Mouse (Mus musculus) neural tube, embryonic 14.5 days (tissue): ENCODE measurements around the gene Supt16. TPM values are rescaled to one million over a fixed set of nuclear protein-coding genes. Genes with fewer than 3 reads are reported as not detected.

Source experiments
- ATAC-seq: fragments of 200-750 bp; cut with Nextera tagmentation; 2 replicates; pipeline ENCODE4 v1.8.0; 2017; ENCODE audit warnings: low read depth, mild to moderate bottlenecking, moderate TSS enrichment, moderate library complexity
- H3K27ac ChIP-seq: fragments of 300-500 bp; sonication (generic); 2 replicates; pipeline ENCODE4 v1.5.1; 2014; ENCODE audit warnings: low read depth, mild to moderate bottlenecking, control low read depth, low read length, moderate library complexity, mixed read lengths
- H3K27me3 ChIP-seq: fragments of 300-500 bp; sonication (generic); 2 replicates; pipeline ENCODE4 v1.6.1; 2014; ENCODE audit warnings: low read length; ENCODE audit not compliant: control insufficient read depth, insufficient read depth
- H3K36me3 ChIP-seq: fragments of 300-500 bp; sonication (generic); 2 replicates; pipeline ENCODE4 v1.6.1; 2014; ENCODE audit warnings: low read length, mixed read lengths; ENCODE audit not compliant: control insufficient read depth, insufficient read depth
- H3K4me1 ChIP-seq: fragments of 300-500 bp; sonication (generic); 2 replicates; pipeline ENCODE4 v1.6.1; 2014; ENCODE audit warnings: low read length; ENCODE audit not compliant: control insufficient read depth, insufficient read depth
- H3K4me2 ChIP-seq: fragments of 300-500 bp; sonication (generic); 2 replicates; pipeline ENCODE4 v1.6.1; 2014; ENCODE audit warnings: mild to moderate bottlenecking, low read depth, low read length, control low read depth
- H3K4me3 ChIP-seq: fragments of 300-500 bp; sonication (generic); 2 replicates; pipeline ENCODE4 v1.5.1; 2014; ENCODE audit warnings: low read depth, low read length, control low read depth, mixed read lengths
- H3K9ac ChIP-seq: fragments of 300-500 bp; sonication (generic); replicated peaks from 2 replicates; pipeline ENCODE4 v1.6.1; 2014; ENCODE audit warnings: low read depth, mild to moderate bottlenecking, control low read depth, low read length, mixed read lengths
- H3K9me3 ChIP-seq: fragments of 300-500 bp; sonication (generic); 2 replicates; pipeline ENCODE4 v1.6.1; 2016; ENCODE audit warnings: low read length; ENCODE audit not compliant: control insufficient read depth
- WGBS: fragments of 180-500 bp; shearing (Covaris S2); extraction: QIAGEN DNeasy Blood & Tissue Kit; methylation state at CpG from one replicate; pipeline ENCODE4 v1.1.7; 2014; 5-methylcytosine and 5-hydroxymethylcytosine counted together
- polyA plus RNA-seq: library from polyadenylated mRNA; unstranded; fragments of >200 nt; fragmentation: Nextera tagmentation; extraction: Ambion mirVana; gene quantifications from 2 replicates; pipeline ENCODE4 v1.2.1, GENCODE M21; 2014

Gene Supt16
- polyA plus RNA-seq, 1 experiment from 2014 or later: 61.4 TPM

- Histone ChIP-seq H3K4me1 (no peaks in the 10 kb centered on the region), H3K9me3 (no peaks in the 10 kb centered on the region), H3K4me3 (no peak overlapping the region), H3K4me2 (no peak overlapping the region), H3K27me3 (no peaks in the 10 kb centered on the region), H3K9ac (no peak overlapping the region), H3K27ac (no peak overlapping the region), H3K36me3 (peaks cover 12% of the 10 kb centered on the region; the same call in 1 of the 2 replicates)
- 83% methylated on average over 2 of the region's 2 CpGs for WGBS
- no peak for ATAC-seq
Observed at GRCm38 (mm10) chr14:52155008-52155407, 42.2 kb downstream of the Supt16 start.

DNA sequence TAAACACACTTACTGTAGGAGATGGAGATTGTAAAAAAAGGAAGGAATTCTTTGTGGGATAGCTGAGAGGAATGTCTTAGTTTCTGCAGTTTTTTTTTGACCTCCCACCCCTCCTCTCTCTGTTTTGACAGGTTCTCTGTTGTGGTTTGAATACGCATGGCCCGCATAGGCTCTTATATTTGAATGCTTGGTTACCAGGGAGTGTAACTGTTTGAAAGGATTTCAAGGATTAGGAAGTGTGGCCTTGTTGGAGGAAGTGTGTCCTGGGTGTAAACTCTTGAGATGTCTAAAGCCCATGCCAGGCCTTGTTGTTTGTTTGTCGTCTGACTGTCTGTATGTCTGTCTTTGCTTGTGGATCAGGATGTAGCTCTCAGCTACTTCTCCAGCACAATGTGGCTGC is 44.6 kb downstream of the Supt16 start:
- no peak overlapping the region for H3K27ac ChIP-seq
- H3K27me3 ChIP-seq: no peaks in the 10 kb centered on the region
- no peaks in the 10 kb centered on the region for H3K36me3 ChIP-seq
- no peak overlapping the region for H3K9ac ChIP-seq
- H3K4me1 ChIP-seq: no peaks in the 10 kb centered on the region
- no peak for ATAC-seq
- no peak overlapping the region for H3K4me3 ChIP-seq
- no peaks in the 10 kb centered on the region for H3K9me3 ChIP-seq
- no peak overlapping the region for H3K4me2 ChIP-seq
- WGBS: 43% methylated on average over 3 of the region's 3 CpGs

GRCm38 (mm10) chr14:52152179-52152578 is 45.0 kb downstream of the Supt16 start:
- no peak overlapping the region for H3K4me3 ChIP-seq
- no peak overlapping the region for H3K4me2 ChIP-seq
- no peaks in the 10 kb centered on the region for H3K27me3 ChIP-seq
- no peaks in the 10 kb centered on the region for H3K36me3 ChIP-seq
- H3K27ac ChIP-seq: no peak overlapping the region
- ATAC-seq: no peak
- H3K9me3 ChIP-seq: no peaks in the 10 kb centered on the region
- no peaks in the 10 kb centered on the region for H3K4me1 ChIP-seq
- 33% methylated on average over 7 of the region's 7 CpGs for WGBS
- H3K9ac ChIP-seq: no peak overlapping the region

GRCm38 (mm10) chr14:52149888-52150287 is 47.3 kb downstream of the Supt16 start:
- Histone ChIP-seq H3K4me2 (no peak overlapping the region), H3K36me3 (no peaks in the 10 kb centered on the region), H3K4me3 (no peak overlapping the region), H3K9ac (no peak overlapping the region), H3K9me3 (no peaks in the 10 kb centered on the region), H3K27ac (no peak overlapping the region), H3K4me1 (no peaks in the 10 kb centered on the region), H3K27me3 (no peaks in the 10 kb centered on the region)
- 53% methylated on average over 4 of the region's 4 CpGs for WGBS
- ATAC-seq: no peak

GRCm38 (mm10) chr14:52146540-52146939 is 50.7 kb downstream of the Supt16 start:
- H3K36me3 ChIP-seq: no peaks in the 10 kb centered on the region
- H3K27me3 ChIP-seq: no peaks in the 10 kb centered on the region
- no peak overlapping the region for H3K9ac ChIP-seq
- no peaks in the 10 kb centered on the region for H3K4me1 ChIP-seq
- H3K9me3 ChIP-seq: no peaks in the 10 kb centered on the region
- H3K4me3 ChIP-seq: no peak overlapping the region
- H3K27ac ChIP-seq: no peak overlapping the region
- ATAC-seq: no peak
- H3K4me2 ChIP-seq: no peak overlapping the region
- 70% methylated on average over 4 of the region's 4 CpGs for WGBS

- ATAC-seq: no peak
- 79% methylated on average over 4 of the region's 4 CpGs for WGBS
- H3K4me2 ChIP-seq: no peak overlapping the region
Observed at GRCm38 (mm10) chr14:52144165-52144564, 53.1 kb downstream of the Supt16 start.

GRCm38 (mm10) chr14:52141445-52142127 is 55.6 kb downstream of the Supt16 start:
- no peak for ATAC-seq
- Histone ChIP-seq H3K9ac (no peak overlapping the region), H3K4me3 (no peak overlapping the region), H3K9me3 (no peaks in the 10 kb centered on the region), H3K27me3 (no peaks in the 10 kb centered on the region), H3K36me3 (no peaks in the 10 kb centered on the region), H3K4me2 (no peak overlapping the region), H3K27ac (no peak overlapping the region), H3K4me1 (no peaks in the 10 kb centered on the region)
- WGBS: 75% methylated on average over 16 of the region's 16 CpGs

More at GRCm38 (mm10) chr14:52144165-52144564, 53.1 kb downstream of the Supt16 start:
- no peaks in the 10 kb centered on the region for H3K36me3 ChIP-seq
- H3K27ac ChIP-seq: no peak overlapping the region
- no peak overlapping the region for H3K9ac ChIP-seq
- no peak overlapping the region for H3K4me3 ChIP-seq
- H3K4me1 ChIP-seq: no peaks in the 10 kb centered on the region
- no peaks in the 10 kb centered on the region for H3K27me3 ChIP-seq
- H3K9me3 ChIP-seq: no peaks in the 10 kb centered on the region

- WGBS: 52% methylated on average over 19 of the region's 19 CpGs
- Histone ChIP-seq H3K9me3 (no peaks in the 10 kb centered on the region), H3K9ac (no peak overlapping the region), H3K27me3 (no peaks in the 10 kb centered on the region), H3K27ac (no peak overlapping the region), H3K4me2 (no peak overlapping the region), H3K4me3 (no peak overlapping the region), H3K4me1 (no peaks in the 10 kb centered on the region), H3K36me3 (no peaks in the 10 kb centered on the region)
- ATAC-seq: no peak
Observed at GRCm38 (mm10) chr14:52140577-52141444, 56.4 kb downstream of the Supt16 start.

DNA sequence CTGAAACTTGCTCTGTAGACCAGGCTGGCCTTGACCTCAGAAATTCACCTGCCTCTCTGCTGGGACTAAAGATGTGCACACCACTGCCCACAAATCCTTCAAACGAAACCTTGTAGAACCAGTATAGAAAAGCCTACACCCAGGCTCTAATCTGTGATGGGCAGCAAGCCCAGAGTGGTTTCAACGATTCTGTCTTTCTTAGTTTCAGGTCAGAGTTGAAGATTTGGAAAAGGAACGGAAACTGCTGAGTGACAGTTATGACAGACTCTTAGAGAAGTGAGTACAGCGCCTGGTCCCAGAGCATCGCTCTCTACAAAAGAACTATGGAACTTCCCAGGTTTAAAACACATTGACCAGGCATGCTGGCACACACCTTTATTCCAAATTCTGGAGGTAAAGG is 63.6 kb downstream of the Supt16 start:
- Histone ChIP-seq H3K4me1 (no peaks in the 10 kb centered on the region), H3K9me3 (no peaks in the 10 kb centered on the region), H3K27ac (no peak overlapping the region), H3K9ac (no peak overlapping the region), H3K27me3 (no peaks in the 10 kb centered on the region), H3K36me3 (no peaks in the 10 kb centered on the region), H3K4me2 (no peak overlapping the region), H3K4me3 (no peak overlapping the region)
- no peak for ATAC-seq
- WGBS: 85% methylated on average over 5 of the region's 5 CpGs
